Mouse (Mus musculus): ENCODE measurements around the gene 4930469K13Rik.
A peak's percentile ranks its signal among the peaks of the same experiment; 100 is the strongest.

Gene 4930469K13Rik

DNA sequence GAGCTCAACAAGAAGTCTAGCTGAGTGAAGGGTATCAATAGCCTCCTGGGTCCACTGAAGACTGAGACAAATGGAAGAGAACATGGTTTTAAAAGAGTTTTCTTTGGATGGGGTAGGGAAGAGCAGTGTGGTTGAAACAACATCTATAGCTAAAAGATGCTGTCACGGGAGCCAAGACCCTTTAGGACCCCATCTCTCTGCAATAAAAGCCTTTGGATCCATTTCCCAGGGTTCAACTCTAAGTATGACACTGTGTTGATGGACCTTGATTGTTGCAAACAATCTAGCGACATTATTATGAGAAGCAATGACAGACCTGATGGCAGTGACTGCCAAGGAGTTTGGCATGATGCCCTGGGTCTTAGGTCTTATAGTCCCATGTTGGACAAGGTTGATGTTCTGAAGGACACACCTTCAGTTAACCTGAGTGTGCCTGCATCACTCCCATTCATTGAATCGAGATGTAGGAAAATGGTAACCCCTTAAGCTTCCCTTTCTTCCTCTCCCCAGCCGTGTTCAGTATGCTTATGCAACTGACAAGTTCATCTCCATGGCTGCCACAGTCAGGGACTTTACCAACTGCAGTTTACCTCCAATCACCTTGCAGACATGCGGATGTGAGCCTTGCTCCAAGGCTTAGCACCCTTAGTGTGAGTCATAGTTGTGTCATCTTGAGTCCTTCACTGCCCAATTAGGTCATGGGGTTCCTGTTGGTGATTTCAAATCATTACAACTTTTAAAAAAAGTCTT, 62.3 kb downstream of the 4930469K13Rik start:
- DNase-seq (ENCODE audit: low spot score): no peak

DNA sequence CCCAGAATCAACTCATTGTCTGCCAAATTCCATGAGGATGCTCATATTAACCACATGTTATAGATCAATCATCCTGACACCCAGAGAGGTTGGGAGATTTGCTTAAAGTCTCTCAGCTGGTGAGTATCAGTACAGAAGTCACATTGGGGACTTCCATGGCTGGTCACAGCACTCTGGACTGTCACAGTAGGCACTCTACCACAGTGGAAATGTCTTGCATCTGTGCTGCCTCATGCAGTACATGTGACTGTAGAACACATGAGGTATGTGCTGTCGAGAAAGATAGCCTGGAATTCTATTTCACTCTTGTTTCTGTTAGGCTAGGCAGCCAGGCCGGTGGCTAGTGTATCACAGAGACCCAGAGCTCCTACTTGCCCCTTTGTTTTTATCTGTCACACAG, 63.6 kb downstream of the 4930469K13Rik start:
- no peak for DNase-seq (ENCODE audit: low spot score)

GRCm38 (mm10) chr11:34034008-34034505, 64.3 kb downstream of the 4930469K13Rik start:
- peak; percentile 38 for DNase-seq (ENCODE audit: low spot score)

GRCm38 (mm10) chr11:34031015-34031805, 67.1 kb downstream of the 4930469K13Rik start:
- DNase-seq (ENCODE audit: low spot score): peak; percentile 60

- no peak for DNase-seq (ENCODE audit: low spot score)
These were observed 68.7 kb downstream of the 4930469K13Rik start for GRCm38 (mm10) chr11:34029658-34030057.

GRCm38 (mm10) chr11:34025091-34025490, 73.3 kb downstream of the 4930469K13Rik start:
- DNase-seq (ENCODE audit: low spot score): no peak

DNA sequence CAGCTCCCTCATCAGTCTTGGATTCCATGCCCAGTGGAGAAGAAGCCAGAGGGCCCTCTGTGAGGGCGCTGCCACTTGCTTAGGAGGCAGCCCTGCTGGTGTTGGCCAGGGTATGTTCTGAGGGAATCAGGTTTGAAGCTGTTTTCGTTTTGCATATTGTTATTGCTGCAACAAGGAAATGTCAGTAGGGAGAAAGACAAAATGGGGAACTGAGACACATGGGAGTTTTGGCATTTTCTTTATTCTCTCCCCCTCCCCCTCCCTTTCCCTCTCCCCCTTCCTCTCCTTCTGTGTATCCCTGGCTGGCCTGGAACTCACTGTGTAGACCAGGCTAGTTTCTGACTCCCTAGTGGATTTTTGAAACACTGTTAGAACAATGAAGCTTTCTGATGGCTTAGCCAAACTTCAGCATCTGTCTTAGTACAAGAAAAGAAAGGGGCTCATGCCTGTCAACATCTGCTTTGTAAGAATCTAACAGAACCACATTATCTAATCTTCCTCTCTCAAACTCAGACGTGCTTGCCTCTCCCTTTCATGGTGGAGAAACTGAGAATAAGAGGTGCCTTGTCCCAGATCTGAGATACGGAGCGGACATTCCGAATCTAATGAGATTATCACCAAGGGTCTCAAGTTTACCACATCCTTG, 86.2 kb downstream of the 4930469K13Rik start:
- DNase-seq (ENCODE audit: low spot score): no peak

- peak; percentile 70 for DNase-seq (ENCODE audit: low spot score)
These were observed 87.5 kb downstream of the 4930469K13Rik start for GRCm38 (mm10) chr11:34010859-34011172.

GRCm38 (mm10) chr11:34010133-34010858, 88.1 kb downstream of the 4930469K13Rik start:
- DNase-seq (ENCODE audit: low spot score): peak; percentile 74

GRCm38 (mm10) chr11:34009316-34010087, 88.9 kb downstream of the 4930469K13Rik start:
- DNase-seq (ENCODE audit: low spot score): peak; percentile 59

GRCm38 (mm10) chr11:34008702-34009101, 89.7 kb downstream of the 4930469K13Rik start:
- peak; percentile 78 for DNase-seq (ENCODE audit: low spot score)

GRCm38 (mm10) chr11:34008214-34008613, 90.1 kb downstream of the 4930469K13Rik start:
- DNase-seq (ENCODE audit: low spot score): peak; percentile 66

DNA sequence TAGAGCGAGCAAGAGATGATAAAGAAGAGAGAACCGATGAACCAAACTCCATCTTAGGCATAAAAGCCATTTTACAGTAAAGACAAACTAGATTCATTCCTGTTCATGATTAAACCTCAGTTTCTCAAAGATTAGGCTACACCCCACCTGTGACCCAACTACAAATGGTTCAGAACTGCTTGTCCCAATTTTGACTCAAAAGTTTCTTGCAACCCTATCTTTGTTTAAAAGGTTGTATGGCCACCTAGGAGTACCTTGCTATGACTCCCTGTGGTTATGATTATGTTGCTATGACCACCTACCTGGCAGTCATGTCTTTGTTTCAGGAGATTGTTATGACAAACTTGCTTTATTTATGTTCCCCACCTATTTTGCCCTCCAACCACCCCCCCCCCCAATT, 90.7 kb downstream of the 4930469K13Rik start:
- DNase-seq (ENCODE audit: low spot score): no peak

- DNase-seq (ENCODE audit: low spot score): no peak
These were observed 95.8 kb downstream of the 4930469K13Rik start for GRCm38 (mm10) chr11:34002593-34002965.

GRCm38 (mm10) chr11:34001938-34002592, 96.3 kb downstream of the 4930469K13Rik start:
- DNase-seq (ENCODE audit: low spot score): peak; percentile 63

GRCm38 (mm10) chr11:34000416-34000815, 97.9 kb downstream of the 4930469K13Rik start:
- DNase-seq (ENCODE audit: low spot score): no peak

DNA sequence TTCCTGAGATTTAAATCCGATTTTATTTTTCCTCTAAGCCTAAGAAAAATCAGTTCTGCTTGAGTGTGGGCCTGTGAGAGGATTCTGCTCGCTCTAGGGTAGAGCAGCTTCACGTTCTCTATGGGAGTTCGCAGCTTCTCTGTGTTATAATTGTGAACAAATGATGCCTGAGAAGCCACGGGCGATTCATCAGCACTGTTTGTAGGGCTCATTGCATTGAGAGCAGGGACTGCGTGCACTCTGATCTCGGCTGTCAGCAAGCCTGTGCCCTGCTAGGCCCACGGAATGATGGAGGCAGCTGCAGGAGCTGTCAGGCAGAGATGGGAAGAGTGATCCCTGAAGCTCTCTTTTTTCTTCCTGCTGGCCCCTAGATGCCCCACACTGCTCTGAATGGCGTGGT, 100.1 kb downstream of the 4930469K13Rik start:
- DNase-seq (ENCODE audit: low spot score): no peak

DNA sequence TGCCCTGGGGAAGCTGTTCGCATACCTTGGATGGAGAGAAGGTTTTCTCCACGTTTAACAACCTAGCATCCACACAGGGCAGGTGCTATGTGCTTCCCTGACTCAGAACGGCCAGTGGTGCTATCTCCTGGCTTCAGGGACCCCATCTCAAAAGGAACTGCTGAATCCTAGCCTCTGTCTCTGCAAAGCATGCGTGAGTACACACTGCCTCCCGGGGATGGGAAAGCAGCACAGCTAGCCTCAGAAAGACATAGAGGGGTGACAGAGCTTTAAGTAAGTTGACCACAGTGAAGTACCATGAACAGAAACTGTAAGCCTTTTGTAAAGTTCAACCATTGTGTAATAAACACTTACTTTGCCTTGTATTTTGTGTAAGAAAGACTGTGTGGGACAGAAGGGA, 104.9 kb downstream of the 4930469K13Rik start:
- no peak for DNase-seq (ENCODE audit: low spot score)

GRCm38 (mm10) chr11:33992938-33993337, 105.4 kb downstream of the 4930469K13Rik start, which contains the start of gene Kcnip1:
TSS of gene Kcnip1 (minus strand) at chr11:33993152.
- no peak for DNase-seq (ENCODE audit: low spot score)

DNA sequence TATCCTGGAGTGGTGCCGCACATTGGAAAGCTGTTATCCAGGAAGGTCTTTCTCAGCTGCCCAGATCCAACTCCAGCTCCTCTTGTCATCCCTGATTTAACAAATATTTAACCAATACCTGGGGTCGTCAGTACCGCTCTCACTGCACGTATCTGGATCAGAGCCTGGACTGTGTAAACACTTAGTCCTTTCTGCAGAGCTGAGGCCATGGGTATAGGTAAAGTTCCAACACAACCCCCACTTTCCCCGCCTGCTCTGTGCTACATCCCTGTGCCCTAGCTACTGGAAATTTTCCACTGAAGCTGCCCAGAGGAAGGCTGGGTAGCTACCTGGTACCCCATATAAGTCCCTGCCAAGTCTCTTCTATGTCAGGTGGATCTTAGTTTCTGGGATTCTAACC, 108.4 kb downstream of the 4930469K13Rik start:
- no peak for DNase-seq (ENCODE audit: low spot score)

GRCm38 (mm10) chr11:33986525-33986924, 111.8 kb downstream of the 4930469K13Rik start:
- no peak for DNase-seq (ENCODE audit: low spot score)

Data from T-cell, adult 2 months (primary cell).